Mouse (Mus musculus) spleen, postnatal 4 days (tissue): ENCODE results near the gene Nefh.
A peak's percentile ranks its signal among the peaks of the same experiment; 100 is the strongest.

Source experiments
- DNase-seq, 2 experiments: peaks; one replicate each; pipeline ENCODE4 v3.0.0; 2022; ENCODE audit warnings: low spot score in 2 of 2

Gene Nefh

DNA sequence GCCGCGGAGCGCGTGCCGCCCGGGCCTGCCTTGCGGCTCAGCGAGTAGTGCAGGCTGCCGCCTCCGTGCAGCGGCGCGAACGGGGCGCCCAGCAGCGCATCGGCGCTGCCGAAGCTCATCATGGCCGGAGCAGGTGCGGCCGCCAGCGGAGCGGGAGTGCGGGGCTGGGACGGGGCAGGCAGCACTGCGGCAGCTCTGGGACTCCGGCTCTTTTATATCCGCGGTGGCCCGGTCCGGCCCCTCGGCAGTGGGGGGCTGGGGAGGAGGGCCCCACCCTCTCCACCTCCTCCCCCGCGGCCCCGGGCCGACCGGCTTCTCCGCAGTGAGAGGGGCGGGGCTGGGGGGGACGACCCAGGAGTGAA, at the start of gene Nefh:
TSS of gene Nefh (minus strand) at position 252 of the 362 bp plus-strand sequence.
- no peak for DNase-seq

DNA sequence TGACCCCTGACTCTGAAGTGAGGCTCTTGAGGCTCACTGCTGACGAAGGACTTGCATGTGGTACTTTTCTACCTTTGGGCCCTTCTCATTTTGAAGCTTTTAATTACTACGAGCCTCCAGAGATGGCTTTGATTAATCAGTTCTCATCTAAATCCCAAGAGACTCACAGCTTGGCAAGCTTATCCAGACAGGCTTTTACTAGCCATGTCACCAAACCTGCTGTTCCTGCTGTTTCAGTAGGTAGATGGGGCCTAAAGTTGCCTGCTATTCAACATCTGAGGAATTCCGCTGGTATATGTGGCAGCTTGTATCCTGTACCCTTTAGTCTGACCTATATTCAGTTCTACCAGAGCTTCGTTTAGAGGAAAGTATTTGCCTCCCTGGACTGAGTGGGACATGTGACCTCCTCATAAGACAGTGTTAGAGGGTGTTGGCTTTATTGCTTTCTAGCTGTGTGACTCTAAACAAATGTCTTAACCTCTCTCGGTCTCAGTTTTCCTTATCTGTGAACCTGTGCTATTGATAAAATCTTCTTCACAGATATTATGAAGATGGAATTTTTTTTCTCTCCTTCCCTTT, 48.8 kb upstream of the Nefh start:
- no peak for DNase-seq

- no peak for DNase-seq
Observed at GRCm38 (mm10) chr11:4995676-4996075, 47.8 kb upstream of the Nefh start.

GRCm38 (mm10) chr11:4992471-4992870, 44.6 kb upstream of the Nefh start:
- DNase-seq: no peak

- DNase-seq: peak in 1 of 2 experiments; percentile 39
Observed at GRCm38 (mm10) chr11:4989187-4989586, 41.3 kb upstream of the Nefh start.

GRCm38 (mm10) chr11:4987487-4987852, 39.6 kb upstream of the Nefh start:
- DNase-seq: no peak

GRCm38 (mm10) chr11:4986695-4987486, 39.0 kb upstream of the Nefh start, which contains the start of gene Ap1b1:
Ap1b1 (plus strand) TSS chr11:4986824.
- peak; percentile 97 to 98 for DNase-seq

DNA sequence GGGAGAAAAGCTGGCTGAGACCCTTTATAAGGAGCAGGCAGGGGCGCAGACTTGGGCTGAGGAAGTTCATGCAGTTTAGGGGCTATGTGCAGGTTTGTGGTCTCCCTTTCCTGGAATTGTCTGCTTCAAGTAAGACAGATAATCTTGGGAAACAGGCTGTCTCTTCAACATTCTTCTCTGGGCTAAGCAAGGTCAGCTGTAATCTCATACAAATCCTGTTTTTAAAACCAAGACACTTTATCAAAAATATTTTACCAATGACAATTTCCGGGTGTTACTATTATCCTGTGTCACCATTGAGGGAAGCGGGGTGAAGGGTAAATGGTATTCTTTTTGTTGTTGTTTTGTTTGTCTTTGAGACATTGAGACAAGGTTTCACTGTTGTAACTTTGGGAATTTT, 36.9 kb upstream of the Nefh start:
- DNase-seq: no peak

- DNase-seq: peak in 1 of 2 experiments; percentile 38
Observed at GRCm38 (mm10) chr11:4984249-4984648, 36.4 kb upstream of the Nefh start.

GRCm38 (mm10) chr11:4983538-4983937, 35.7 kb upstream of the Nefh start:
- DNase-seq: no peak

GRCm38 (mm10) chr11:4983010-4983409, 35.1 kb upstream of the Nefh start:
- DNase-seq: no peak

DNA sequence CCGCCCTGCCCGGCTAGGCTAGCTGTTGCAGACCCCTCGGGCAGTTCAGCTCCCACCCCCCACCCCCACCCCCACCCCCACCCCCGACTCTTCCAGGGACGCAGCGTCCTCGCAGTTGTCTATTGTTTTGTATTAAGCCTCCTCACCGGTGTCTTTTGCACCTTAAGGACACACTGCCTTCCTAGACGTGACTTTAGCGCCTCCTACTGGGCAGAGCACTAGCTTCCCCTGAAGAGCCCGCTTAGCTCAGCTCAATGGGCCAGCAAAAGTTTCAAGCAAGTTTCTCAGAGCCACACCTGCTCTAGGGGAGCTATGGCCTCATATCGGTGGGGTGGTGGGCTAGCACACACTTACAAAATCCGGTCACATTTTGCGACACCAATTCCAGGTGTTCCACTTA, 27.8 kb upstream of the Nefh start:
- DNase-seq: peak; percentile 81 to 92

- DNase-seq: no peak
Observed at GRCm38 (mm10) chr11:4974376-4975122, 26.7 kb upstream of the Nefh start.

DNA sequence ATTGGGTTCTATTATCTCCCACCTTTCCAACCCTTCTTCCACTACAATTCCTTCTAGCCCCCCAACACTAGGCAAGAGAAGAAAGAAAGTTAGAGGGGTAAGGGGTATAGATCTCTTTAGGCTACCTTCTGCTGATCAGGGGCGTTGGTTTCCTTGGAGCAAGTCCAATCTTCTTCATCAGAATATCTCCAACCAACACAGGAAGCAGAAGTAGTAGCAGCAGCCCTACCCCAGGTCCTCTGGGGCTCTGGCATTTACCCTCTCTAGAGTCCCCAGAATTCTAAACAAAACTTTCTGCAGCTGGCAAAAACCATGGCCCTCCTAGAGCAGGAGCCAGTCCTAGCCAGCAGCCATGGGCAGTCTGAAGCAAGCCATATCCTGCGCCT, 26.0 kb upstream of the Nefh start:
- no peak for DNase-seq

DNA sequence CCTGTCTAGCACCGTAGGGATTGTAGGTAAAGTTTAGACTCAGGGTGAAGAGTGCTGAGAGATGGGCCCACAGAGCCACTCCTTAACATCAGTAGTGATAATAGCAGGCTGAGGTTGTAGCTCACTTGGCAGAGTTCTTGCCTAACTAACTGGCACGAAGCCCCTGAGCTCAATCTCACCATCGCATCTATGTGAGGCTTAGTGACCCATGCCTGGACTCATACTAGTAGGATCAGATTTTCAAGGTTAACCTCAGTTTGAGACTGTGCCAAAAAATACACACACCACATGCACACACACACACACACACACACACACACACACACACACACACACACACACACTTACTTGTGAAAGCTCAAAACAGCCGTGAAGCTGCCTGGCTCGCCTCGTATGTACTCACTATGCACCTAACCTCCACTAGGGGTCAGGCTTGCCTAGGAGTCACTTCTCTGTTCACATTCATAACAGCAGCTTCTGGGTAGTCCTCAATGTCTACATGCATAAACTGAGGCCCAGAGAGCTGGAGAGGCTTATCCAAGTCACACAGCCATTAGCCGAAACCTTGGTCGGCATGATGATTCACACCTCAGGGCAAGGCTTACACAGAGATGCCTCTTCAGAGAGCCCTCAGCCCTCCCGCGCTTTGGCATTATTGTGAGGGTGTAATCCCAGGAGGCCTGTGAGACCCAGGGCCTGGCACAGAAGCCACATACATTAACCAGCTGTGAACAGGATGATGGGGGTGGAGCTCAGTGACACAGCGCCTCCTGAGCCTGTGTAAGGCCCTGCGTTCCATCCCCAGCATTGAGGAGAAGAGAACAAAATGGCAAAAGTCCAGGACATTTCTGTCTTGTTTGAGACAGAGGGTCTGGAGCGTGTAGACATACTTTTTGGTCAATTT, 25.4 kb upstream of the Nefh start:
- DNase-seq: peak; percentile 67 to 80

DNA sequence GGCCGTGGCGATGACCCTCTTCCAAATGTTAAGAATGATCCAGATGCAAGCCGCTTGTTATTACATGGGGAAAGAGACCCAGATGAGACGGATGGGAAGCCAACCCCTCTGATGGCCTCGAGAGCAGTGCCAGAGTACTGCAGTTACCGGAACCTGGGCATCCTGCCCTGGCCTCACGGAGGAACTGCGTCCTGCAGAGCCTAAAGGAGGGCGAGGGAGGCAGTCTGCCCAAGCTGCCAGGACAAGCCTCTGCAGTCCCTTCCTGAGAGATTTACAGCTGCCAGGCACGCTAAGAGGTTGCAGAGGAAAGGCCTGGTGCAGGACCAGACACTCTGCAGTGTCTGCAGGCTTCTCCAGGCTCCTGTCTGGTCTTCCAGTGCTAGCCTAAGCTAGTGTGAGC, 20.5 kb upstream of the Nefh start:
- DNase-seq: no peak

- DNase-seq: peak in 1 of 2 experiments; percentile 32
Observed at GRCm38 (mm10) chr11:4967549-4967948, 19.7 kb upstream of the Nefh start.

- DNase-seq: no peak
Observed at GRCm38 (mm10) chr11:4966888-4967287, 19.0 kb upstream of the Nefh start.

DNA sequence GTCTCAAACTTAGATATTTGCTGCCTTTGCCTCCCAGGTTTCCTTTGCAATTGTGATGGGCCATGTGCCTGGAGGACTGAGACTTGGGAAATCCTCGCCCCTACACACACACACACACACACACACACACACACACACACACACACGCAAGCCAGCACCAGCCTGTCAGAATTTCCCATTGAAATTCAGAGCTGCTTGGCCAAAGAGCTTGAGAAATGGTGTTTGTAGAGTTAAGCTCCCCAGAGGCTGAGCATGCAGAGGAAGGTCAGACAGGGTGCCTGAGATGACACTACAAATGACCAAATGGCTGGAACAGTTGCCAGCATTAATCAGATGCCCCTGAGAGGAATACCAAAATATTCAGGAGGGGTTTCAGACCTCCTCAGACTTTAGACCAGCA, 18.5 kb upstream of the Nefh start:
- DNase-seq: no peak

DNA sequence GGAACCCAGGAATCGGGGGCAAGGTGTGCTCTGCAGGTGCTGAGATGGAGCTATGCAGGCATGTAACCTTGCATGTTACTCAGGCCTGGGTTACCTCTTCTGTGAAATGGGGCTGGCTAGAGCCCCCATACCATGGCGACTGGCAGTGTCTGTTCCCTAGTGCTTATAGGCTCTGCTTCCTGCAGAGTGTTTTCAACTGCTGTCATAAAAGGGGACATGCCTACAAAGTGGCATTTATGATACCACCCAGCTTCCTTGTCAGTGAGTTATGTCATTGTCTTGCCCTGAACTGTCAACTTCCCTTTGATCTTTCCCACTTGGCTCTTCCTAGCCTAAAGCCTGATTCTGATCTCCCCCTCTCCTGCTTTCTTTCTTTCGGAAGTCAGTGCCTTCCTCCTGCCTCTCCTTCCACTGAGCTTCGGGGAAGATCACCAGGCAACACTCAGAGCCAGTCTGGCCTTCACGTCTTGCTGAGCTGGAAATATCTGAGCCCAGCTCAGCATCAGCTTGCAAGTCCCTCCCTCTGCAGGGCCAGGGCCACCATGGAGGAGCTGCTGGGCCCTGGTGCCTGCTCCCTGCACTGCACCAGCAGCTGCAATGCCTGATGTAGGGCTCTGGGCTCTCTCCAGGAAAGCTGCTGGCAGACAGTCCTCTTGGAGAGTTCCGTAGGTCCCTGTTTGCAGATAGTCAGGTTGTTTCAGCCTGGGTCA, 15.4 kb upstream of the Nefh start:
- no peak for DNase-seq

- no peak for DNase-seq
Observed at GRCm38 (mm10) chr11:4953918-4954317, 6.1 kb upstream of the Nefh start.
